Mouse (Mus musculus) limb, embryonic 14.5 days (tissue): ENCODE measurements around the gene Krt35. TPM values are rescaled to one million over a fixed set of nuclear protein-coding genes. Genes with fewer than 3 reads are reported as not detected.

ENCODE experiments used
- ATAC-seq: fragments of 200-750 bp; cut with Nextera tagmentation; 2 replicates; pipeline ENCODE4 v1.8.0; 2017; ENCODE audit warnings: low read depth, moderate number of reproducible peaks, moderate TSS enrichment; ENCODE audit not compliant: low FRiP score
- DNase-seq: peaks from one replicate; pipeline ENCODE4 v3.0.0-alpha.2; 2015; ENCODE audit warnings: low spot score
- H3K27ac ChIP-seq: fragments of 300-500 bp; sonication (generic); replicated peaks from 2 replicates; pipeline ENCODE4 v1.5.1; 2014; ENCODE audit warnings: low read depth, mild to moderate bottlenecking, low read length, moderate library complexity, mixed read lengths
- H3K27me3 ChIP-seq: fragments of 300-500 bp; sonication (generic); 2 replicates; pipeline ENCODE4 v1.6.1; 2014; ENCODE audit warnings: low read length, mixed read lengths; ENCODE audit not compliant: control insufficient read depth, insufficient read depth
- H3K36me3 ChIP-seq: fragments of 300-500 bp; sonication (generic); 2 replicates; pipeline ENCODE4 v1.6.1; 2014; ENCODE audit warnings: mild to moderate bottlenecking, low read length, moderate library complexity, mixed read lengths; ENCODE audit not compliant: control insufficient read depth, insufficient read depth
- H3K4me1 ChIP-seq: fragments of 300-500 bp; sonication (generic); 2 replicates; pipeline ENCODE4 v1.6.1; 2014; ENCODE audit warnings: antibody characterized with exemption, low read length, mixed read lengths; ENCODE audit not compliant: control insufficient read depth, insufficient read depth
- H3K4me2 ChIP-seq: fragments of 300-500 bp; sonication (generic); replicated peaks from 2 replicates; pipeline ENCODE4 v1.6.1; 2014; ENCODE audit warnings: low read depth, mild to moderate bottlenecking, low read length, moderate library complexity; ENCODE audit not compliant: severe bottlenecking
- H3K4me3 ChIP-seq: fragments of 300-500 bp; sonication (generic); replicated peaks from 2 replicates; pipeline ENCODE4 v1.5.1; 2014; ENCODE audit warnings: low read length
- H3K9ac ChIP-seq: fragments of 300-500 bp; sonication (generic); 2 replicates; pipeline ENCODE4 v1.6.1; 2014; ENCODE audit warnings: mild to moderate bottlenecking, low read depth, low read length, moderate library complexity; ENCODE audit not compliant: severe bottlenecking
- H3K9me3 ChIP-seq: fragments of 300-500 bp; sonication (generic); 2 replicates; pipeline ENCODE4 v1.6.1; 2016; ENCODE audit warnings: low read length; ENCODE audit not compliant: control insufficient read depth
- POLR2A ChIP-seq: fragments of 200-500 bp; IDR thresholded peaks from 2 replicates; pipeline ENCODE4 v1.8.0; 2012; ENCODE audit warnings: inconsistent platforms, mild to moderate bottlenecking, moderate library complexity, borderline replicate concordance; ENCODE audit not compliant: insufficient read depth, insufficient read length; ENCODE audit errors: extremely low read depth
- WGBS: fragments of 180-500 bp; shearing (Covaris S2); extraction: QIAGEN DNeasy Blood & Tissue Kit; methylation state at CpG from one replicate; pipeline ENCODE4 v1.1.7; 2014; 5-methylcytosine and 5-hydroxymethylcytosine counted together
- polyA plus RNA-seq, 2 experiments: library from polyadenylated mRNA; depleted of rRNA in 1 of 2; stranded (reverse) in 1 of 2; unstranded in 1 of 2; fragments of >200 nt; fragmentation: Nextera tagmentation in 1 of 2; extraction: Ambion mirVana in 1 of 2; gene quantifications; 2 replicates each; pipeline versions ENCODE4 v1.2.1 to v1.2.3; 2012 to 2014

Krt35 gene
- polyA plus RNA-seq, 2 experiments, result 2.9 to 7.0 TPM

DNA sequence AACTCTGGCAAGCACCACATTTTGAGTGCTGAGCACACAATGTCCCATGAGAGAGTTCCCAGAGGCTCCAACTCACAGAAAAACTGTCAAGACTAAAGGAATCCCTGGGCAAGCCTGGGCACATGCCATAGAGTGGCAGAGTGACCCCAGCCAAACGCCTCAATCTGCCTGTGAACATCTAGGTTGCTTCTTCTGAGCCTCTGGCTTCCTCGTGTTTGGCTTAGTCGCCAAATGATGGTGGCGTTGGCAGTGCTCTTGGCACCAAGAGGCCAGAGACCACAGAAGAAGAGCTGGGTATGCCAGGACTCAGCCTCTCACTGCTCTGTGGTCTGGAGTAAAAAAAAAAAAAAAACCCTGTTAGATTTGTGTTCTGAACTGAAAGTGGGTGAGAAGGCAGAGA lies 4.3 kb upstream of the Krt35 start:
- no peak overlapping the region for H3K9ac ChIP-seq
- 0 out of 2 replicates have a peak, but pooled peaks cover 3% of the 10 kb centered on the region for H3K4me1 ChIP-seq
- no peak for TF ChIP-seq POLR2A

DNA sequence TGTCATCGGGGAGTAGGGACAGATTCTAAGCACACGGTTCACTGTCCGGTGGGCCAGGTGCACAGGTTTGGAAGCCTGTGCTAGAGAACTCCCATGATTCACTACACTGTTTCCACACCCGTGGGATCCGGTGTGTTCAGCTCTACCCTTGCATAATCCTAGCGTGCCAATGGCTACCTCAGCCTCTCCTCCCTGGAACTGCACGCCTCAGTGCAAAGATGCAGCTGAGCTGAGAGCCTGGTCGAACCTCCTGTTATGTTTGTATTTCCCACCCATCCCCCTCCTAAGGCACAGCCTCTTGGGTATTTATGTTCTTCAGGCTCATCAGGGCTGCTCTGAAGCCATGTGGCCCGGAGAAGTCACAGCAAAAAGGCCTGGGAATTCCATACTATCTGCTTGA lies 1.8 kb upstream of the Krt35 start:
- no peak for TF ChIP-seq POLR2A
- H3K4me2 ChIP-seq, result no peak overlapping the region
- H3K27me3 ChIP-seq, result no peaks in the 10 kb centered on the region
- no peak overlapping the region for H3K4me3 ChIP-seq
- DNase-seq, result no peak
- H3K9me3 ChIP-seq, result no peaks in the 10 kb centered on the region
- 0 out of 2 replicates have a peak, but pooled peaks cover 3% of the 10 kb centered on the region for H3K4me1 ChIP-seq
- no peak overlapping the region for H3K9ac ChIP-seq
- no peak for ATAC-seq
- 77% methylated on average over 9 of the region's 9 CpGs for WGBS
- H3K36me3 ChIP-seq, result no peaks in the 10 kb centered on the region
- H3K27ac ChIP-seq, result no peak overlapping the region

More for the DNA sequence above, 4.3 kb upstream of the Krt35 start:
- Histone ChIP-seq H3K36me3 (no peaks in the 10 kb centered on the region), H3K27ac (no peak overlapping the region), H3K9me3 (no peaks in the 10 kb centered on the region), H3K4me2 (no peak overlapping the region), H3K27me3 (no peaks in the 10 kb centered on the region), H3K4me3 (no peak overlapping the region)
- ATAC-seq (no peak), DNase-seq (no peak)
- 80% methylated on average over 4 of the region's 4 CpGs for WGBS

DNA sequence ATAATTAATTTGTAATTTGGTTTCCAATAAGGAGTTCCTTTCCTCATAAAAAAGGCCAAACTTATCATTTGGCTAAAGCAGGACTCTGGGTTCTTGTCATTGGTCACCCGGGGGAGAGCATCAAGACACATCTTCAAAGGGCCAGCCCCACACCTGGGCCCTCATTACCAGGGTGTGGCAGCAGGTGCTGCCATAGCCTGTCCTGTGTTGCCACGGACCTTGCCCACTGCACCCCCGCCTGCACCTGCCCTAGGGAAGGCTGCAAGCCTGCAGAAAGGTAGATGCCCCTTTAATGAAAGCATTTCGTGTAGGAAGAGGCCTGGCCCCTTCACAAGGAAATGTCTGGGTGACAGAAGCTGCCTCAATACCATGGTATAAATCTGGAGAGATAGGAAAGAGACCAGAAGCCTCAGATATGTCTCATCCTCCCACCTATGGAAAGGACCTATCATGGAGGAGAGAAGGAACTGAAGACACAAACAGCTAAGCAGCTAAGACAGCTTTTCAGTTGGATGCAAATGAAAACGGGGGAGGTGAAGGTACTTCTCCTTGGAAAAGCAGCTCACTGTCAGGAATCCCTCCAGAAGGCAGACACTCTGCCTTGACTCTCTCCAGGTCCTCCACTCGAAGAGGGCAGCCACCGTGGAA lies 7.5 kb downstream of the Krt35 start:
- WGBS, result 58% methylated on average over 7 of the region's 7 CpGs
- Histone ChIP-seq H3K9ac (no peak overlapping the region), H3K36me3 (no peaks in the 10 kb centered on the region), H3K4me2 (no peak overlapping the region), H3K4me3 (no peak overlapping the region), H3K9me3 (no peaks in the 10 kb centered on the region), H3K27ac (no peak overlapping the region), H3K4me1 (no peaks in the 10 kb centered on the region), H3K27me3 (no peaks in the 10 kb centered on the region)
- DNase-seq (no peak), ATAC-seq (no peak)
- no peak for TF ChIP-seq POLR2A

- TF ChIP-seq POLR2A, result no peak
- H3K4me1 ChIP-seq, result no peaks in the 10 kb centered on the region
- no peak within 1 kb of the TSS for H3K27ac ChIP-seq
- H3K4me2 ChIP-seq, result no peak within 1 kb of the TSS
- H3K4me3 ChIP-seq, result no peak within 1 kb of the TSS
- H3K9me3 ChIP-seq, result no peaks in the 10 kb centered on the region
- H3K9ac ChIP-seq, result no peak within 1 kb of the TSS
- DNase-seq (no peak), ATAC-seq (no peak)
- H3K27me3 ChIP-seq, result no peaks in the 10 kb centered on the region
- WGBS, result 88% methylated on average over 10 of the region's 10 CpGs
- no peaks in the 10 kb centered on the region for H3K36me3 ChIP-seq
These were observed 8.2 kb downstream of the Krt35 start, which contains the start of gene Krt32 for GRCm38 (mm10) chr11:100087861-100088260. TSS of gene Krt32 (minus strand) at chr11:100088226.

- no peak for TF ChIP-seq POLR2A
- 46% methylated on average over 1 of the region's 1 CpGs for WGBS
- ATAC-seq, result no peak
These were observed 22.2 kb downstream of the Krt35 start for GRCm38 (mm10) chr11:100073873-100074272.

More at GRCm38 (mm10) chr11:100073873-100074272, 22.2 kb downstream of the Krt35 start:
- Histone ChIP-seq H3K9me3 (no peaks in the 10 kb centered on the region), H3K4me3 (no peak overlapping the region), H3K27me3 (no peaks in the 10 kb centered on the region), H3K36me3 (no peaks in the 10 kb centered on the region), H3K27ac (no peak overlapping the region), H3K4me1 (no peaks in the 10 kb centered on the region), H3K4me2 (no peak overlapping the region), H3K9ac (no peak overlapping the region)
- no peak for DNase-seq
